18 mouse cellular contexts compared by ENCODE assay signal in the genomic region with DNA sequence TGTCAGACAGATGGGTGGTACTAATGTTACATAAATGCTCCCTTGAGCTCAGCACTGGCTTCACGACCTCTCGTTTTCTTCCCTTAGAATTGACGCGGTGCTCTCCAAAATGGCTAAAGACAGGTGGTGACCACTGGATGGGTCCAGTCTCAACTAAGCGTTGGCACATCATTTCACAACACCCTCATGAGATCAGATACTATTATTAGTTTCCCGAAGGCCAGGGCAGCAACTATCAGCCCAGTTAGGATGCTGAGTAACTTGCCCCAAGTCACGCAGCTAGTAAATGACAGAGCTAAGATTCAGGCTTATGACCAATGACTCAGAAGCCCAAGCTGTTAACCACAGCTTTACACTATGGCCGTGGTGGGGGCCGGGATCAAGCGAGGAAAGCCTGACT. TPM values are rescaled to one million over a fixed set of nuclear protein-coding genes. Genes with fewer than 3 reads are reported as not detected.
DNase-seq lines count a peak whose midpoint lies in the region; ATAC-seq and TF ChIP-seq lines count a peak whose summit lies in the region.
"Had no signal": no experiment of that assay in that cellular context is flagged by ENCODE, and none has a peak within 500 bp of the region (broad histone marks: within the 10 kb centered on the region; RNA-seq: fewer than 3 reads in every experiment).

No protein-coding gene starts in this region.

- H3K79me2 ChIP-seq in CH12.LX (replicated peaks; ENCODE audit: control insufficient read depth, extremely low read depth, insufficient read depth, poor library complexity, severe bottlenecking), result no peaks in the 10 kb centered on the region

- no peaks in the 10 kb centered on the region for H3K9me3 ChIP-seq in CH12.LX (replicated peaks; ENCODE audit: low read length)
- H3K9me3 ChIP-seq in forebrain, embryonic 11.5 days (ENCODE audit: control insufficient read depth, low read length), result no peaks in the 10 kb centered on the region
- H3K9me3 ChIP-seq: forebrain, embryonic 13.5 days; heart, embryonic 12.5 days; hindbrain, embryonic 10.5 days had no signal

- ATAC-seq in granulocyte monocyte progenitor cell, adult 5-6 weeks (replicated peaks; ENCODE audit: poor library complexity, severe bottlenecking), result peak; percentile 71
- peak; percentile 28; the same call in 1 of the 2 replicates for ATAC-seq in neutrophil, adult 5-6 weeks (ENCODE audit: extremely low read depth, insufficient number of reproducible peaks, low FRiP score, poor library complexity, severe bottlenecking)
- ATAC-seq in megakaryocyte-erythroid progenitor cell, adult 5-6 weeks (replicated peaks; ENCODE audit: low FRiP score, low TSS enrichment, poor library complexity, severe bottlenecking), result no peak
- no peak for ATAC-seq in forebrain, embryonic 11.5 days (replicated peaks; ENCODE audit: low FRiP score)
- ATAC-seq: forebrain, embryonic 13.5 days; hindbrain, postnatal 0 days; intestine, postnatal 0 days; midbrain, embryonic 16.5 days had no signal

- H3K36me3 ChIP-seq in CH12.LX (replicated peaks in 1 of 2; ENCODE audit: control insufficient read depth in 1 of 2, insufficient read depth in 1 of 2, low read length in 1 of 2), result no peaks in the 10 kb centered on the region
- no peaks in the 10 kb centered on the region for H3K36me3 ChIP-seq in forebrain, embryonic 11.5 days (ENCODE audit: control insufficient read depth, insufficient read depth, low read length)
- H3K36me3 ChIP-seq: heart, embryonic 12.5 days; hindbrain, embryonic 10.5 days had no signal

- in situ Hi-C loops in CH12.LX (cut with MboI; ENCODE audit: low pct_ligation_motif_present, low pct_unique_long_range_greater_than_20kb, low sequenced_read_pairs), result no loop called here

- no peak for TF ChIP-seq RAD21 in CH12.LX (IDR thresholded peaks at IDR 0.05; ENCODE audit: low read depth, low read length)

- H3K4me2 ChIP-seq in CH12.LX (ENCODE audit: insufficient read depth, low read depth, poor library complexity, severe bottlenecking), result no peak overlapping the region
- H3K4me2 ChIP-seq in forebrain, embryonic 11.5 days (ENCODE audit: low read depth, low read length, severe bottlenecking), result no peak overlapping the region
- H3K4me2 ChIP-seq: forebrain, embryonic 13.5 days; heart, embryonic 12.5 days had no signal

- H3K4me3 ChIP-seq in CH12.LX (replicated peaks in 1 of 3; ENCODE audit: low read depth in 2 of 3, low read length in 2 of 3, poor library complexity in 1 of 3), result no peak overlapping the region
- H3K4me3 ChIP-seq in forebrain, embryonic 11.5 days (ENCODE audit: low read depth, low read length), result no peak overlapping the region
- H3K4me3 ChIP-seq: forebrain, embryonic 13.5 days; heart, embryonic 12.5 days; hindbrain, embryonic 10.5 days had no signal

- H3K27ac ChIP-seq in CH12.LX (ENCODE audit: insufficient read depth, low read depth), result no peak overlapping the region
- no peak overlapping the region for H3K27ac ChIP-seq in forebrain, embryonic 11.5 days (ENCODE audit: low read depth, low read length)
- H3K27ac ChIP-seq: forebrain, embryonic 13.5 days; hindbrain, embryonic 10.5 days; hindbrain, postnatal 0 days; liver, embryonic 14.5 days had no signal

- TF ChIP-seq EP300 in CH12.LX (IDR thresholded peaks at IDR 0.05; ENCODE audit: low read length), result no peak

- no peak for TF ChIP-seq POLR2A in CH12.LX (IDR thresholded peaks at IDR 0.05; ENCODE audit: low read depth, low read length)

- H3K4me1 ChIP-seq in CH12.LX (ENCODE audit: control insufficient read depth in 1 of 2, insufficient read depth in 2 of 2), result peaks cover 16 to 51% of the 10 kb centered on the region in 2 experiments
- H3K4me1 ChIP-seq in forebrain, embryonic 11.5 days (replicated peaks; ENCODE audit: control insufficient read depth, insufficient read depth, low read length), result no peaks in the 10 kb centered on the region

- dilution Hi-C loops in CH12.LX (cut with MboI; ENCODE audit: extremely low pct_ligation_motif_present, extremely low pct_unique_long_range_greater_than_20kb, low sequenced_read_pairs), result no loop called here

- TF ChIP-seq CTCF in CH12.LX (conservative IDR thresholded peaks at IDR 0.05 in 1 of 2, IDR thresholded peaks at IDR 0.05 in 1 of 2; ENCODE audit: low read depth in 2 of 2, low read length in 2 of 2), result no peak

- H3K27me3 ChIP-seq in CH12.LX (replicated peaks), result no peaks in the 10 kb centered on the region
- no peaks in the 10 kb centered on the region for H3K27me3 ChIP-seq in forebrain, embryonic 11.5 days (ENCODE audit: control insufficient read depth, insufficient read depth, low read length)
- H3K27me3 ChIP-seq: forebrain, embryonic 13.5 days; heart, embryonic 12.5 days had no signal

- no peak overlapping the region for H3K9ac ChIP-seq in CH12.LX (ENCODE audit: insufficient read depth, low read depth)
- no peak overlapping the region for H3K9ac ChIP-seq in forebrain, embryonic 11.5 days (ENCODE audit: low read length)
- H3K9ac ChIP-seq: forebrain, embryonic 13.5 days; heart, embryonic 12.5 days; liver, embryonic 14.5 days had no signal

- DNase-seq in layer of hippocampus, adult 11-12 months (ENCODE audit: low spot score), result peak; percentile 21
- DNase-seq in layer of hippocampus, adult 8-10 months (ENCODE audit: low spot score in 2 of 2), result no peak
- DNase-seq in CH12.LX (ENCODE audit: extremely low read depth), result no peak
- no peak for DNase-seq in forebrain, embryonic 11.5 days (ENCODE audit: low spot score)
- DNase-seq: adrenal gland, postnatal 10 days; cerebellum, postnatal 36 days; right cerebral cortex, adult 18-20 months; thymus, postnatal 36 days had no signal

- 94% methylated on average over 10 of the region's 10 CpGs for WGBS in forebrain, embryonic 11.5 days

TF ChIP-seq in CH12.LX, 34 proteins besides CTCF, POLR2A, EP300 and RAD21:
- TF ChIP-seq RCOR1 (conservative IDR thresholded peaks at IDR 0.05; ENCODE audit: low read depth, low read length) (no peak), MAFK (IDR thresholded peaks at IDR 0.05; ENCODE audit: insufficient replicate concordance, low read length) (no peak), MEF2A (IDR thresholded peaks at IDR 0.05; ENCODE audit: borderline replicate concordance, low read depth, low read length) (peak; percentile 62; the same call in 1 of the 2 replicates)
TF ChIP-seq in CH12.LX: peak in this region for 1.

RNA-seq across cellular contexts. Expression of a gene that starts 37.2 kb away (rescaled TPM):
- total RNA-seq in layer of hippocampus, adult 8-10 months (2022), result 10 to 100 TPM; 58.5 to 65.7 (median 62.7) TPM
- total RNA-seq in CH12.LX (2012; rRNA removed), result 18.0 and 23.4 TPM in 2 replicates
- 26.4 and 29.6 TPM in 2 replicates for total RNA-seq in CH12.LX (2014; rRNA removed)
- 12.9 and 13.0 TPM in 2 replicates for polyA plus RNA-seq in CH12.LX (2012; ENCODE audit: insufficient read length, low read depth)
- total RNA-seq in granulocyte monocyte progenitor cell, adult 5-6 weeks (2014; fragmentation: Nextera tagmentation), result 60.6 and 67.4 TPM in 2 replicates
- 90.3 and 112 TPM in 2 replicates for total RNA-seq in granulocyte monocyte progenitor cell, adult 5-6 weeks (2017)
- total RNA-seq in neutrophil, adult 5-6 weeks (2017), result 87.2 and 87.7 TPM in 2 replicates
- total RNA-seq in megakaryocyte-erythroid progenitor cell, adult 5-6 weeks (2014; fragmentation: Nextera tagmentation), result 54.0 and 62.3 TPM in 2 replicates
- 68.9 and 148 TPM in 2 replicates for total RNA-seq in megakaryocyte-erythroid progenitor cell, adult 5-6 weeks (2017)
- polyA plus RNA-seq in forebrain, embryonic 11.5 days (2014; fragmentation: Nextera tagmentation; extraction: Ambion mirVana), result 11.9 and 14.4 TPM in 2 replicates

Comparison
In these comparisons a context has a peak if more than half of its experiments do, and no peak if none do; other contexts are left out.
1. ATAC-seq: peak in granulocyte monocyte progenitor cell, adult 5-6 weeks (single experiment) and neutrophil, adult 5-6 weeks (single experiment); none in megakaryocyte-erythroid progenitor cell, adult 5-6 weeks (single experiment) and forebrain, embryonic 11.5 days (single experiment).